Mouse (Mus musculus) gastrocnemius, postnatal 10 days (tissue): ENCODE results near the gene Hemk1. TPM values are rescaled to one million over a fixed set of nuclear protein-coding genes. Genes with fewer than 3 reads are reported as not detected.

Experiments used
- DNase-seq: peaks from one replicate; pipeline ENCODE4 v3.0.0; 2021; ENCODE audit warnings: mixed read lengths
- long read RNA-seq, 2 experiments: library from polyadenylated mRNA; stranded (forward); transcript quantifications; one replicate each; pipeline ENCODE4 v2.0.0; 2021
- total RNA-seq, 2 experiments: library from RNA; stranded (reverse); gene quantifications; 2 replicates each; pipeline ENCODE4 v1.2.3; 2021

Hemk1 gene
- total RNA-seq = 10 to 100 TPM; 12.8 to 14.4 TPM
- long read RNA-seq, experiment 1, transcript Hemk1-201 (11 exons, 2,192 nt) = major isoform, 5 of 15 reads
- long read RNA-seq, experiment 1, partial matches to known transcripts = 2 of 15 reads
- long read RNA-seq, experiment 1, other reads (novel, unspliced or antisense) = 8 of 15 reads
- long read RNA-seq, experiment 2, partial matches to known transcripts = 0 of 13 reads
- long read RNA-seq, experiment 2, other reads (novel, unspliced or antisense) = 10 of 13 reads

DNA sequence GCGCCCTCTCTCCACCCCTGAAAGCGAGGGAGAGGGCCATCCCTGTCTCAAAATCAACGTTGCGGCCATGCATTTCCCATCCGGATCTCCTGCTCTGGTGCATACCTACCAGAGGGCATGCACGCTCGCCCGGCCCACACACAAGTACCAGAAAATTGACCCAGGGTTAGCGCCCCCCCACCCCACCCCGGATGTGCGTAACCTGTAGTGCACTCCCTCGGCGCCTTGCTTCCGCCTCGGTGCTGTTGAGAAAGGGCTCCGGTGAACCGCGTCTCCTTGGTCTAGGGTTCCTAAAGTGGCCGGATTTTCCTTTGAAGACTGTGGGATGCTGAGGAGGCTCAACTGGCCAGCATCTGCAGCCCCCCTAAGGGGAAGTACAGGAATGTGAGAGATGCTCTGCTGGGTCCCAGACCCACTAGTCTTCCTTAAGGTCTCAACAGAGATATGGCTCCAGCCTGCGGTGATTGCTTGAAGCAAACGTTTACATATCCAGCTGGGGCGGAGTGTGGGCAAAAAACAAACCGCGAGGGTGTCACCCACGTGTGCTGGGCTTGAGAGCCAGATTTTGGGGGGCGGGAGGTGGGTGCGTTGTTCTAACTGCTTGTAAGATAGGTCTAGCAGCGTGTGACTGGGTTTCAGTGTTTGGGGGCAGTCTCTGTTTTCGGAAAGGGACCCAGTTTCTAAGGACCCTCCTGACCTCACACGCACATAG, at the start of gene Hemk1:
TSS of gene Hemk1 (minus strand) at position 179 of the 712 bp plus-strand sequence.
- peak; percentile 74 for DNase-seq

DNA sequence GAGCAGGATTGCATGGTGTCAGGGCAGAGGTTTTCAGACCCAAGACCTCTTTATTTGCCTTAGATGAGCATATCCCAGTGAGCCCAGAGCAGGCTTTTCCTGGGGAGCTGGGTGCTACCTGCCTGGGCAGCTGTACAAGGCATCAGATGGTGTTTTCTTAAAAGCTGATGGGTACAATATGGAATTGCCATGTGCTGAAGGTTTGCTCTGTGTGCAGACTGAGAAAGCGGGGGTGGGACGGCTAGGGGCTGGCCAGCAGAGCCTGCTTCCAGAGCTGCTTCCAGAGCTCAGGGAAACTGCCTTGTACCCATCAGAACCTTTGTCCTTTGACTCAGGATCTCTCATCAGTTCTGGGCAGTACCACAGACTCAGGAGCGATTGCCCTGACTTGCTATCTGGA, 49.6 kb upstream of the Hemk1 start:
- no peak for DNase-seq

DNA sequence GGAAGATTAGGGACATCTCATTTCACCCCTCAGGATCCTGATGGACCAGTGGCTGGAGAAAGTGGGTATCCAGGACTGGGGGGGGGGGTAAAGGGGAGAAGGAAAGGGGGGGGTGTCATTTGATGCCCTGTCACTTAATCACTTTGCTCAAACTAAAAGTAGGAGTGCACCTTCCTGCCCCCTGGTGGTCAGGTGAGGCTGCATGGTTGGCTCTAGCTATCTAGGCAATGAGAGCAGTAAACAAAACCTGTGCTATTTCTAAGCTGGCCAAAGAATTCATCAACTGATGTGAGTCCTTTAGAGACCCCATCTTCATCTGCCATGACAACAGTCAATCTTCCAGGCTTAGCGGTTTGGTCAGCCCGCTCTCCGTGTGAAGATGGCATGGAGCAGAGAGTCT, 48.6 kb upstream of the Hemk1 start:
- no peak for DNase-seq

DNA sequence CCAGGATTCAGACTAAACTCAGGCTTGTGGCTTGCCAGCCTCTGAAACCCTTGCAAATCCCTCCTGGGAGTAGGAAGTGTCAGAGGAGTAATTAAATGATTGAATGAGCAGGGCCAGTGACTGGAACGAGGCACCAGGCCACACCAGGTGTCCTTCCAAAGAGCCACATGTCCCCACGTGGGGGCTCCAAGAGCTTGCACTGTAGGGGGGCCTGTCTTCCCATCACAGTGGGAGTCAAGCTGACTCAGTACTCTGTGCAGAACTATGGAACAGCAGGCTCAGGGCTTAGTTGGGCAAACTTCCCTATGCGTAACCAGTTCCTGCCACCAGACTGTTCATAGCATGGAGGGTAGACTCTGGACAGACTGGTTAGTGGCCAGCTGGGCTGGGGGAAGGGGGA, 46.2 kb upstream of the Hemk1 start:
- no peak for DNase-seq

DNA sequence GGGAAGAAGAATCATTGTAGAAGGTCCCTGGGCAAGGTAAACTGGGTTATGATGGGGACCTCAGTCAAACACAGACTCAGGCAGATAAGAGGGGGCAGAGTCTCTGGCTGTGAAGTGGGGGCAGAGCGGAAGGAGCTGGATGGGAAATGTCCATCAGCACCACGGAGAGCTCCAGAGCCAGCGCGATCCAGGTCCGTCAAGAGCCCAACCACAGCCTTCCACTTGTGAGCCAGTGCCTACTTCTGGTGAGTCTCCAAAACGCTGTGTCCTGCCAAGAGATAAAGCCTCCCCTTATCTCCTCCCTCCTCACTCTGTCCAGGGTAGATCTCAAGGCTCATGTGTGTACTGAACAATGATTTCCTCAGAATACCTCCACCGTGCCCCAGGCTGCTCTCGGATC, 43.6 kb upstream of the Hemk1 start:
- peak; percentile 43 for DNase-seq

DNA sequence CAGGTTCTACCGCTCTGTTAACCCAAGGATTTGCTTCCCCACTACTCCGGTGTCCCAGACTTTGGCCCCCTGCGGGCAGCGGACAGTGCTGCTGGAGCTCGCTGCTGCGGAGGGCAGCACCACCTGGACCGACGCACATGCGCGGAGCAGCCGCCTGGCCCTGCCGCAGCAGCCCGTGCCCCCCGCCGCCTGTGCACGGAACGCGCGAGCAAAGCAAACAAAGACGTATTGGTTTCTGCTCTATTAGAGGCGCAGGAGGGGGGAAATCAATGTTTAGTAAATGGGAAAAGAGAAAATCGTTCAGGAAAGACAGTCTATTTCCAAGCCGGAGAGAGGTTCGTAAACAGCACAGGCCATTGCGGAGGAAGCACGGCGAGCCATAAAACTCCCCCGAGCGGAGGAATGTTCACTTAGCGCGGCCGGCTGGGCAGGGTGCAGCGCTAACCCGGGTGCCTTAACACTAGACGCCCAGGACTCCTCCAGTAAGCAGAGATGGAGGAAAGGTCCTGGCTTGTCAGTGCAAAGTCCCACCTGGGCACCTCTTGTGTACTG, 39.9 kb upstream of the Hemk1 start:
- DNase-seq = no peak

DNA sequence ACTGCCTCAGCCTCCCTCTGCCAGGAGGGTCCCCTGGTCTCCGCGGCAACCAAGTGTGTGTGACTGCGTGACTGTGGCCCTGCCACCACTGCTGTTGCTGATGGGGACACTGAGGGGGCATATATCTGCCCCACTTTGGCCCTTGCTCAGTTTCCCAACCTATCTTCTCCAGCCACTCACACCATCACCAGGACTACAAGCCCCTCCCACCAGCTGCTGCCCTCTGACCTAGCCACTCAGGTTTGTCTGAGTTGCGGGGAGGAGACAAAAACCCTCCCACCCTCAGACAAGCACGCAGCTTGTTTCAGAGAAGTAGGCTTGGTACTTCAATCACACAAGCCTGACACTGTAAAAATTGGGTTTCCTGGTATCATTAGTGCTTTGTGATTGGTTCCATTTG, 37.3 kb upstream of the Hemk1 start:
- DNase-seq = no peak

DNA sequence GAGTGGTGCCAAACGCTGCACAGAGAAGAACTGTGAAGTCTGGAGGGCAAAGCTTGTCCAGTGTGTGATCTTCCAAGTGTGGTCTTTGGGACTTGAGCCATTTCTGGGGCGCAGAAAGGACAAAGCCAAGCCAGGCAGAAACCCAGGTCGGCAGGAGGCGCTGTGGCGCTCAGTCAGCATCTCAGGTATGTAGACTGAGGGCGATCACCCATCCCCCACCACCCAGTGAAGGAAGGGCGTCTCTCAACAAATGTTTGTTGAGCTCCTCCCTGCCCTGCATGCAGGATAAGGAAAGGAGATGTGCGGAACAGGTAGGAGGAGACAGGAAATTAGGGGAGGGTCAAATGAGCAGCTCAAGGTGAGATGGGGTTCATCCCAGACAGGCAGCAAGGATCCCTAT, 36.5 kb upstream of the Hemk1 start:
- DNase-seq = no peak

DNA sequence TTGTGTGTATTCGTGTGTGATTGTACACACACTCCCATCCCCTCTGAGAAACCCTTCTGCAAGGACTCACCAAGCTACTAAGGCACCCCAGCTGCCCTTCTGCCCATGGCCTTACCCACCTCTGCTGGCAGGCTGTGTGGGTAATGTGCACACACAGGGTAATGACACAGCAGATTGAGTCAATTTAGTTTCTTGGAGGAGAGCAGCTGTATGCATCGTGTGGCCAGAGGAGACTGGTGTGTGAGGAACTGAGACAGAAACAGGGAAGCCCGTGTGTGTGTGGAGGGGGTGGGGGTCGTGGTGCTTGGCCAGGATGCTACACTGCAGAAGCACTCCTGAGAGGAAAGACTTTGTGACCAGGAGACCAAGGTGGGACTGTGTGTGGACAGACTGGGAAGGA, 34.3 kb upstream of the Hemk1 start:
- DNase-seq = no peak

DNA sequence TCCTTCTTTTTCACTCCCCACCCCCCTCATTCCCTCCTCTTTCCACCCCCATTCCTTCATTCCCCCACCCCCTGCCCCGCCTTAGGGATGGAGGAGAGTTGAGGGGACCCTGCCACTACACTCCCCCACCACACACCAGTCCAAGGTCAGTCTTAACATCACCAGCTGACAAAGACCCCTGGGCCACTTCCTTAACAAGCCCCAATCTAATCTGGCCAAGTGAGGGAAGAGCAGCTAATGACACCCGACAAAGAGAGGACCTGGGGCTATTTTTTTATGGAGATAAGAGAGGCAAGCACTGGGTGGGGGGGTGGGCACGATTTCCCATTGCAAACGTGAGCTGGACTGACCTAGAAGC, 31.9 kb upstream of the Hemk1 start:
- DNase-seq = no peak

DNA sequence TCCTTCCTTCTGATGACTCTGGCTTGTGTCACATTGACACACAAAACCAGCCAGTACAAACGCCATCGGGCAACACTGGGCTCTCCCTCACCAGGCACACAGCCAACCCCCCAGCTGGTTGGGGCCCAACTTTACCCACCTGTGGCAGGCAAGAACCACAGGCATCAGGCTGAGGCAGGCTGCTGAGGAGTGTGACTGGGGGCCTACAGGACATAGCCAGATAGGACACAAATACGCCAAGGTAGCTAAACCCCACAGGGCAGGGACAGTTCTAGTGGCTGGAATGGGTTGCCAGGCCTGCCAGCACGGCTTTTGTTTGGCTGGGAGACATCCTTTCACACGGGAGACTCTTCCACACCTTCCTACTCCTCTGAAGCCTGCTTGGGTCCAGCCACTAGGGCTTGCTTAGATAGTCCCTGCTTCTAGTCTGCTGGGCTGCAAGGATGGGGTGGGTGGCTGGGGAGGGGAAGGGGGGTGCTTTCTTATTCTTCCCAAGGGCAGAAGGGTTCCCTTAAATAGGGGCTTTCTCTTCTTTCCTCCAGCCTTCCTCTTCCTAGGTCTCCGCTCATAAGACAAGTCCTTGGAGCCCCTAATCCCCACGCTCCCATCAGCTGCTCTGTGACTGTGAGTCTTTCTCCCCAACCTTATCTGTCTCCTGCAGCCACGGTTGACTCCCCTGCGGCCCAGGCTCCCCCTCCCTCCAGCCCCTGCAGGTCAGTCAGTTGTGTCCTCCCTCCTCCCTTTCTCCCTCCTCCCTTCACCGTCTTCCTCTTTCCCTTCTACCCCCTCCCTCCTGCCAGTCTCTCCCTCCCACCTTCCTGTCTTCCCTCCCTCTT, 31.3 kb upstream of the Hemk1 start:
- DNase-seq = no peak

DNA sequence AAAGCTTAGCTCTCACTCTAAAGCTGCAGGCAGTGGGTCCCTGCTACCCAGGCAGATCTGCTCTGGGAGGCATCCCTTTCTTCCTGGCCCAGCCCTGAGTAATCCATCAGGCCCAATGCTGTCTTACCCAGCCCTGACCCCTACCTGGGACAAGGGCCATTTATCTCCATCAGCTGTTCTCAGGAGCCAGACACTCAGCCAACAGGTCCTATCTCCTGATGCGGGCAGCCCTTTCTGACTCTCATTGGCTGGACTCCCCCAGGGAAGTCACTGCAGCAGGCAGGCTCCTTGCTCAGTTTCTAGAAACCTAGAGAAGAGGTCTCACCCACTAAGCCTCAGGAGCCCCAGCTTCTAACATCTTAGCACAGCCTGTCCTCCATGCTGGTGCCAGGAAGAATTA, 30.2 kb upstream of the Hemk1 start:
- no peak for DNase-seq

DNA sequence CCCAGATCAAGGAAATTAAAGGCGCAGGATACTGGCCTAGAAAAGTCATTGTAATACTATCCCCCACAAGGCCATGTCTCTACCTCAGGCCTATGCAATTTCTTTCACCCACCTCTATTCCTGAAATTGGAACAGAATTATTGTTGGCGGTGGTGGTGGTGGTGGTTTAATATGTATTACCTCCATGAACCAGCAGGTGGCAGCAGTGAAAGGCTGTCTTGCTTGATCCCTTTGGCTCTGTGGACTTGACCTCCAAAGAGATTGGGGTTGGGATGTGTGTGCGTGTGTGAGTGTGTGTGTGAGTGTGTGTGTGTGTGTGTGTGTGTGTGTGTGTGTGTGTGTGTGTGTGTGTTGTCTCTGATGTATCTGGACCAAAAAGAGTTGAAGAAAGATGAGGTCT, 28.5 kb upstream of the Hemk1 start:
- DNase-seq = peak; percentile 63

DNA sequence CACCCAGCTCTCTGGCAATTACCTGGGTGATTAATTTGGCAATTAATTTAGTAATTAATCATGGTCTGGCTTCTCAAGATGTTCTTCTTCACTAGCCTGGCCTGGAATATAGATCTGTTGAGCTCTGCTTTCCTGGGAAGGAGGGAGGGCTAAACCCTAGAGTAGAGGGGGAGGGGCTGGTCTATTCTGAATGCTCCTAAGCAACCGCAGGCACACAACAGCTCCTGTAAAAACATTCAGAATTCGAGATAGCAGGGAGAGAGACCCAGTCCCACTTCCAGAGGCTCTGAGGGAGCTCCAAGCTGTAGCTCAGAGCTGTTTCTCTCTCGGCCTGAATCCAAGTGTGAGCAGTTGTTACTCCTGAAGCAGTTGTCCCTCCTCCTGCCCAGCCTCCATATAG, 22.8 kb upstream of the Hemk1 start:
- no peak for DNase-seq

DNA sequence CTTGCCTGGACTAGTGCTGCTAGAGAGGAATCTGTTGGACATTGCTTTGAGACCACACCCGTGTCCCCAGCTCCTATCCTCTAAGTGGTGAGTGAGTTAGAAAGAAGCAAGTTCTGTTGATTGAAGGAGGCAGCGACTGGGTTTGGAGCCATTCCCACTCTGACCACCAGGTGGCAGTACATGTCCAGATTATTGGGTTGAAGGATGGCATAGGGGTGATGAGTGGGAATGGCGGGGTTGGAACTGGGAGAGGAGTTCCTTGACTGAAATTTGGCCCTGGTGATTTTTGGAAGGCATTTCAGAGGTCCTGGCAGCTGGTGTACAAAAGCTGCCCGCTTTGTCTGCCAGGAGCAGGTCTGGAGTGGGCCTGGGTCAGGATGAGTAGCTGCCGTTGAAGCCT, 19.5 kb upstream of the Hemk1 start:
- DNase-seq = peak; percentile 86

DNA sequence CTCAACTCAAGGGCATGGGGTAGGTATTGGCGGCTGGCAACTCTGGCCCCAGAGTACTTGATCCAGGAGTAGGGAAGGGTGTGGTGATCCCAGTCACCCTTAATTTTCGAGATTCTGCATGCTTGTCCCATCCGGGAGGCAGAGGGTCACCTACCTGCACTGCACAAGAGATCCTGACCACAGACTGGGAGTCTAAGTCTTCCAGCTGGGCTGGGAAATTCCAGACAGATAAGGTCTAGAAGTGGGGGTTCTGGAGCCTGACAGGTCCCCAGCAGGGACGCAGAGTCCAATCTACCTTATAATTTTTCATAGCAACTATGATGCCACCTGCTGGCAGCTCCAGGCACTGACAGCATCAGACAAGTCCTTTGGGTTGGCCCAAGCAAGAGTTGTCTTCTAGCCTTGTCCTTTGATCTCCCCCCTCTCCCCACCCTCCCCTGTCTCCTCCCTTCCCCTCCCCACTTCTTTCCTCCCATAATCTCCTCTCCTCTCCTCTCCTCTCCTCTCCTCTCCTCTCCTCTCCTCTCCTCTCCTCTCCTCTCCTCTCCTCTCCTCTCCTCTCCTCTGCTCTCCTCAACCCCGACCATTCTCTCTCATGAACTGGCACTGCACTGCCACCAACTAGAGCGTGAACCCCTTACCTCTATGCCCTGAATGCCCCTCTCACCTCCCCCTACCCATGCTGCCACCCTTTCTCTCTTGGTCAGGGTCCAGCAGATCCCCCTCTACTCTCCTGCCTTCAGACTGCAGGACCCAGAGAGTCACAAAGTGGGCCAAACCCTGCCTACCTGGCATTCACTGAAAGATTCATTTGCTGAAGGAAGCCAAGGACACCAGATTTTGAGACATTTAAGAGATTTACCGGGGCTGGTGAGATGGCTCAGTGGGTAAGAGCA, 18.0 kb upstream of the Hemk1 start:
- DNase-seq = peak; percentile 62

DNA sequence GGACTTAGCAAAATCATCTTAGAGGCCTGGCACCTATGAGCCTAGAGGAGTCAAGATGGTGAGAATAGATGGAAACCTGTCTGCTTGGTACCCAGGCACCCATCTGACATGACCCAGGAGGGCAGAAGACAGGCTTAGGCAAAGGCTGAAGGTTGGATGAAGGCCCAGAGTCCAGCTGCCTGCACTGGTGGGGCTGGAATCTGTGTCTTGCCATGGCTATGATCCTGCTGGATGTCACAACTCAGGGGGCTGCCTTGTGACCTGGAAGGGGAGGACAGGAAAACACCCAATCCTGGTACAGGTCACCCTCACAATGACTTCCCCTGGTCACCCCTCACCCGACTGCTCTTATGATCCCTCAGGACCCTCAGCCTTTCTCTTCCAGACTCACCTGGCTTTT, 16.7 kb upstream of the Hemk1 start:
- DNase-seq = no peak

DNA sequence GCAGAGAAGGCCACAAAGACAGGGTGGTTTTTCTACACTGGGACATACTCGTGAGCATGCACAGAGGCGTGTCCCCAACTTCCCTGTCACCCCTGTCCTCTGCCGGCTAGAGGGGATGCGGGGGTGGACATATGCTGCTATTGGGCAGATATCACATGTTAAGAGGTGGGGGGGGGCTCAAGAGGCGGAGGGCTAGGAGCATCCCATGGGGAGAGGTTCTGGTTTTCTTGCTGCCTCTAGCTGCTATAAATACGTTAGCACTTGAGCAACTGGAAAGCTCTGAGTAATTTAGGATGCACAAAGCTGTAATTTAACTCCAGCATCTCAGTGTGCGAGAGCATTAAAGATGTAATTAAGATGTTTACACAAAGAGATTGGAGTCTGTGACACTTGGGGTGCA, 11.2 kb upstream of the Hemk1 start:
- DNase-seq = no peak

DNA sequence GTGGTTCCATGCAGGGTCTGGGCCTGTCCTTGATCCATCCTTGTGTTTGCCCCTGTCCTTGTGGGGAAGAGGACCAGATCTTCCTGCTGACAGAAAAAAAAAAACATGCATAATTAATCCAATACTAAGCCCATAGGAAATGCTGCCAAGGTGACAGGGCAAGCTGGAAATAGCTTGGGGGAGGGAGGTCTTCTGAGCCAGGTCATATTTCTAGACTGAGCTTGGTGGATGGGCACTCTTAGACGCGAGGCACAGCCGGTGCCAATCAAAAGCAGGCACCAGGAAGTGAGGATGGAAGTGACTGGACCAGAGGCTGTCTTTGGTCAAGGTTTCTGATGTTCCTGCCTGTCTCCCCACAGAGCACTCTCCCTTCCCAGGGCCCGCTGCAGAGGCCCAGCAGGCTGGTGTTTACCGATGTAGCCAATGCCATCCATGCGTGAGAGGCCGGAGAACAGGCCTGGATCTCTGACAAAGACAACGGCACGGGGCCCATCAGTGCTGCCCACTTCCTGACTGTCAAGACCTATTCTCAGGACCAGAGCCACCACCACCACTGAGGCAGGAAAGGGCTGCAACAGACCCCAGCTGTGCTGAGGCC, 9.5 kb upstream of the Hemk1 start:
- DNase-seq = no peak

DNA sequence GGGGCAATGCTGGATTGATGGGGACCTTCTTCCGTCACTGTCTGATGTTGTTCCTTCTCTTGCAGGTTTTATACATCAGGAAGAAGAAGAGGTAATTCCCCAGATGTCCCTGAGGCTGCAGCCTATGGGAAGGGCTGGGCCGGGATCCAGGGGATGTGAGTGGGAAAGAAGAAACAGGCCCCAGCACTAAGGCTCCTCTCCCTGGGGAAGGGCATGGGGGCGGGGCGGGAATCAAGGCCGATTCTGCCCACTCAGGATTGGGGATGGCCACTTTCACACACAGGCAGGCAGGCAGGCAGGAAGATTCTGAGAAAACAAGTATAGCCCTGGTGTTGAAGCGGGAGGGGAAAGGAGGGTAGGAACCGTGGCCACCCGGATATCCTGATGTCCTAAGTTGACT, 7.9 kb upstream of the Hemk1 start:
- DNase-seq = no peak

DNA sequence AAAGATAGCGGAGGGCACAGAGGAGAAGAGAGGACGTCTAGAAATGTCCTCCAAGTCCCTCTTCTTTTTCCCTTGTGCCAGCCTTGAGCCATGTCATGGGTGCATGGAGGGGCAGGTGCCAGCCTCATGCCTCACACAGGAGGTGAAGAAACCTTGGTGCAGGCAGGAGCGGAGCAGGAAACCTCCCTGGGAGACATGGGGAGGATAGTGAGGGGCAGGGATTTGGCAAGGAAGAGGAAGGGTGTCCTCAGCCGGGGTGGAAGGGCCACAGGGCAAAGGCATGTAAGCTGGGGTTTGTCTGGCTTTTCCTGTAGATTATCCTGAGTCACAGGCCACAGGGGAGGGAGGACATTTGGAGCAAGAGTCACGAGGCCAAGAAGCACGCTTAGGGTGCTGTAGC, 5.9 kb upstream of the Hemk1 start:
- no peak for DNase-seq
